Mouse (Mus musculus): ENCODE data around the gene Ppp2r5a.

The Ppp2r5a gene

DNA sequence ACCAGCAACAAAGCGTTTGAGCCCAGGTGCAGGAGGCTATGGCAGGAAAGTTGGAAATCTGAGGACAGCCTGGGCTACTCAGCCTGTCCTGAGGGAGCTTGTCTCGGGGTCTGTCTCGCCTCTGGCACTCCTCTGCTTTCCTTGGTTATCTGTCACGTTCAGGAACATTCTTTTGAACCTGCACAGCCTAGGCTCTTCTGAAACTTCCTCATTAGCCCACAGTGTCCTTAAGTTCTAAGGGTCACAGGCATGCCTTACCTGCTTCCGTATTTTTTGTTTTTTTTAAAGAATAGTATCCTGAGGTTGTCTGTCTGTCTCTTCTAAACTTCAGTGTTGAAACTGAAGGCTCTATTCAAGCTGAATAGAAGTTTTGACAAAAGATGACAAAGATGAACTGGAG lies at the start of gene Ppp2r5a:
TSS of gene Ppp2r5a (minus strand) at position 199 of the 400 bp plus-strand sequence.
- in situ Hi-C loops (cut with MboI, MseI): loop anchor here (25.0 kb wide), 2 partner anchors 1334 to 1359 kb away; partner anchors contain the start of gene Hhat (in 1 of the 2)

DNA sequence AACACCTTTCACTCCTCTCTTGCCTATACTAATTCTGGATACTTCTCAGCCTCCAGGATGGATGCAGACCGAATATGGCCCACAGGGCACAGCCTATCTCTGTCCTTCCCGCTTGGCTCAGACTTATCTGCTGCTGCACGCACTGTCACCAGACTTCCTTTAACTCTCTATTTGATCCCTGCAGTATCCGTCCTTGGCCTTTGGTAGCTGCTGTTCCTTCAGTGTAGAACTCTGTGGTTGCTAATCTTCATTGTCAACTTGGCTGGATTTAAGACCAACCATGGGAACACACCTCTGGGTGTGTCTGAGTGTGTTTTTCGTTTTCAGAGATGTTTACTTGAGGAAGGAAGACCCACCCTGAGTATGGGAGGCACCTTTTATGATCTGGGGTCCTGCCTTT lies 47.5 kb upstream of the Ppp2r5a start:
- in situ Hi-C loops (cut with MboI, MseI): no loop called here

DNA sequence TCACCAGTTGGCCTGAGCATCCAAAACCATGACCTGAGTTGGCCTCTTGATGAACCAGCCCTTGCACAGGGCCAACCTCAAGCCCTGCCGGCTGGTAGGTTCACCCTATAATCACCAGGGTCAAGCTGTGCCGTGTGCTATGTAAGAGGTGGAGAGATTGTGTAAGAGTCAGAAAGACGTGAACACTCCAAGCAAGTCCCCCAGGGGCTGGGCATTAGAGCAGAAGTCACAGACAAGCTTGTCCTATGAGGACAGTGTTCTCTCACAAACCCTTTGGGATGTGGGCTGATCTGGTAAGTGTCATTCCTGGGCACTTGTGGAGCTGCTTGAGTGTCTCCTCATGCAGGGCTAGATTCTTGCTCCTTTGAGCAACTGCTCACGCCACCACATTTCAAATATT lies 46.5 kb upstream of the Ppp2r5a start:
- in situ Hi-C loops (cut with MboI, MseI): no loop called here

DNA sequence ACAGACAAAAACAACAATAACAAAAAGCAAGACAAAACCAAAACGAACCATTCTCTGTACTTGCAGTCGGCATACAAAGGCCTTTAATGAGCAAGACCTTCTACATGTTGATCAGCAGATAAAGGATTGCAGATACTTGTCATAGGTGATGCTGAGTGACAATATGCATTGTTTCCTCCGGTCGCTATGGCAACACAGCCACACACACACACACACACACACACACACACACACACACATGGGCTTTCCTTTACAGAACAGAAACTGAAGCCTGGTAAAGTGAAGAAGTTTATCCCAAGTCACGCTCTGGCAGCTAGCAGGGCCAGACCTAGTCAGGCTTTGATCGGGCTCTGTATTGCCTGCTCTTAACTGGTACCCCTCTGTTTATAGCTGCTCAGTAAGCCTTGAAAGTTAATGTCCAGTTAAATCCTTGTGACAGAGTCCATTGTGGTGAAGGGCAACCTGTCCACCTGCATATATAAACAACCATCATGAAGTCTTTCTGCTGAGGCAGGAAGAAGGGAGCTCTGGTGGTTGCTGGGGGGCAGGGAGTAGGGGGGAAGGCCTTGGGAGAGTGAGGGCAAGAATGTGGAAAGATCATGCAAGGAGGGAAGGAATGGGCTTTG lies 44.4 kb upstream of the Ppp2r5a start:
- in situ Hi-C loops (cut with MboI, MseI): no loop called here

DNA sequence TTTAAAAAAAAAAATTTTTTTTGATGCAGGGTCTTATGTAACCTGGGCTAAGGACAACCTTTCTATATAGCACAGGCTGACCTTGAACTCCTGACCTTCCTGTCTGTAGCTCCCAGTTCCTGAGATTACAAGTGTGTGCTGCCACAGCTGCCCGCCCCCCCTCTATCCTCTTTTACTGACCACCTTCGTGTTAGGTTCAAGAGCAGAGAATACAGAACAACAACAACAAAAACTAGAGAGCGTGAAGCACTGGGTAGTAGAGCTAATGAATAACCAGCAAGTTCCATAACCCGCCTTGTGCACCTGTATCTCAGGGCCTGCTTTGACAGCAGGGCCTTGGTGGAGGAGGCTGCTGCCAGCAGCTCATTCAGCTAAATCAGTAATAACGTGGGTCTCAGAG lies 43.2 kb upstream of the Ppp2r5a start:
- in situ Hi-C loops (cut with MboI, MseI): no loop called here

DNA sequence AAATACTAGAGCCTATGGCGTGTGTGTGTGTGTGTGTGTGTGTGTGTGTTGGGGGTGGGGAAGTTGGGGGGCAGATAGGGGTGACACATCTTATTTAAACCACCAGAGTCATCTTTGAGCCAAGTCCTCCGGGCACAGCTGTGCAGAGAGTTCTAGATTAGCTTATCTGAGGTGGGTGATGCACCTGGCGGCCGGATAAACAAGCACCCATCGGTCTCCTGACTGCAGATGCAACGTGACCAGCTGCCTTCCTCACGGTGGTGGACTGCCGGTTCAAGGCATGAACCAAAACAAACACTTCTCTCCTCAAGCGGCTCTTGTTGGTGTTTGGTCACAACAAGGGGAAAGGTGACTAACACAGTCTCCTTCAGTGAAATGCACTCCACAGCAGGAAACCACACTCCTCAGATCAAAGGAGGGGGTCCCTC lies 42.8 kb upstream of the Ppp2r5a start:
- in situ Hi-C loops (cut with MboI, MseI): no loop called here

DNA sequence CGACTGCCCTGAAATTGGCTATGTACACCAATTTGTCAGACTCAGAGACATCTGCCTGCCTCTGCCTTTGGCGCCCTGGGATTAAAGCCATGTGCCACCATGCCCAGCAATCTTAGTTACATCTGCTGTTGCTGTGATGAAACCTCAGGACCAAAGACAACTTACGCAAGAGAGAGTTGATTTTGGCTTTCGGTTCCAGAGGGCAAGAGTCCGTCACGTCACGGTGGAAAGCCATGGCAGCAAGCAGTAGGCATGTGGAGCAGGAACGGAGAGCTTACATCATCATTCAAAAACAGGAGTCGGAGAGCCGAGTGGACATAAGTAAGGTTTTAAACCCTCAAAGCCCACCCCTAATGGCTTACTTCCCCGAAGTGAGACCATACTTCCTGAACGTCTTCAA lies 42.3 kb upstream of the Ppp2r5a start:
- in situ Hi-C loops (cut with MboI, MseI): no loop called here

DNA sequence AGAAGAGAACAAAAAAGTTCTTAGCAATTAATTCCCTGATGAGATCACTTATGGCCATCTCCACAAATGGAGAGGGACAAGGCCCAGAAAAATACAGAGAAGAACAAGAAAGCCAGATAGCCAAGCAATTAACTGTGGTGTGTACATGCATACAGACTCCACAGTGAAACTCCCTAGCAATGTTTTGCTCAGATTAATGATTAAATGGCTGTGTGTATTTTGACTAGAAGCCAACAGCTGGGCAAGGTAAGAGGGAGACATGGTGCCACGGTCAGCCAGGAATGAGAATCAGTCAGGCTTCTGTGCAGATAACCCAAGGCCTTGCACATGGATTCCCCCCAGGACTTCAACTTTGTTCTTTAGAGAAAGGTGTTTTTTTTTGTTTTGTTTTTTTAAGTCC lies 41.4 kb upstream of the Ppp2r5a start:
- in situ Hi-C loops (cut with MboI, MseI): no loop called here

DNA sequence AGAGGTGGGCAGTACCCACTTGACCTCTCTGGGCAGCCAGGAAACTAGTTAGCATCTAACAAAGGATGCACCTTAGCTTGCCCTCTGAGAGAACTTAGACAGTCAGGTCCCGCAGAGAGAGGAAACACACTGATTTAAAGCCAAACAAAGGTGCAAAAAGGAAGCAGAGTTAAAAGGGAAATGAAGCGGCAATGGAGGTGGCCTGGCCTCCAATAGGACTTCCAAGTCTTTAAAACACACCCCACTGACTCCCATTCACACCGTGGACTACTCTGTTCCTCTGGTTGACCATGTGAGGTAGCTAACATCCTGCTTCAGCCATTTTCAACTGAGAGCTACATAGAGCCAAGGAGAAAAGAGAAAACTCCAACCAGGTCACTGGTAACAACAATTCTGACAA lies 35.9 kb upstream of the Ppp2r5a start:
- in situ Hi-C loops (cut with MboI, MseI): loop anchor here in 1 of 2 experiments (5.0 kb wide), 1 partner anchor 43 kb away; no protein-coding TSS in a partner anchor

DNA sequence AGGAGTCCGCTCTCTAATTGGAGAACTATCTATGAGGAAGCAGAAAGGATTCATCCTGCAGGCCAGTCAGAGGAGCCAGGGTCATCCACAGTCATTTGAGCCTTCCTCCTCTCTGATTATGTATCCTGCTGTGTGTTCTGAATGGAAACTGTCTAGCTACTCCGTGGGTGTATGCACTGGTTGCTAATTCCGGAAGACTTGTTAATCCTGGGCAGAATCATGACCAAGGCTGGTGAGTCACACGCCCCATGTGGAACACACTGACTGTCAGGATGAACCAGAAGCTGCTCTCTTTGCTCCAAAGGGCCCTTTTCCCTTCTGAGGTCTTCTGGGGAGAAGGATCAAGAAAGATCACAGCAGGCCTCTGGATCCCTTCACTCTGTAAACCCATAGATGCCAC lies 35.5 kb upstream of the Ppp2r5a start:
- in situ Hi-C loops (cut with MboI, MseI): loop anchor here in 1 of 2 experiments (5.0 kb wide), 1 partner anchor 44 kb away; no protein-coding TSS in a partner anchor

DNA sequence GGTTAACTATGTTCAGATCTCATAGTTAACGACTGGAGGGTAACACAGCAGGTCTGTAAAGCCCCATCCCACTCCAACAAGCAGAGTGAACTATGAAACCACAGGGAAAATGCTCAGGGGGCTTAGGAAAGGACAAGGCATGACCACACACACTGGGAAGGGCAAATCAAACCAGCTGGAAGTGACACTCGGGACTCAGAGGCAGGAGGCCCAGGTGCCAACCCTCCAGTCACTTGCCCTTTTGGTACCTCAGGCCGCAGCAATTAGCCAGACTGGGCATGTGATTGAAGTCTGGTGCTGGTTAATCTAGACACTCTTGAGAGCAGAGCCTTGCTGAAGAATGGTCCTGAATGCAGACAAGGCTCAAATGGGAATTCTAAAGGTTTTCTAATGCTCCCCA lies 33.6 kb upstream of the Ppp2r5a start:
- in situ Hi-C loops (cut with MboI, MseI): loop anchor here in 1 of 2 experiments (5.0 kb wide), 1 partner anchor 46 kb away; no protein-coding TSS in a partner anchor

DNA sequence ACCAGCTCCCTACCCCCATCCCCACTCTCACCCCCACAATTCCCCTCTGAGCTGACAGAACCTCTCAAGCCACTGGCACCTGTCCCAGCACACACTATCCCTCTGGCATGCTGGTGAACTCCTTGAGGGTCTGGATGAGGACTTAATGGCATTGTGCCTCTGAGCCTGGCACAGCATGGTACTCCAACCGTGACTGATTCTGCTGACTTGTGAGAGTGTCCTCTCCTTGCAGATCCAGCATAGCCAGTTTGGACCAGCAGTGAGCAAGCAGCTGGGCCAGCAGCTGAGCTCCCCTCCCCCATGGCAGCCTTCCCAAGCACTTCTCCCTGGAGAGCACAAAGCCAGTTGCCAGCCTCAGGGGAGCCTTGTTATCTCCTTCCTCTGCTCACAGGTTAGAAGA lies 32.3 kb upstream of the Ppp2r5a start:
- in situ Hi-C loops (cut with MboI, MseI): loop anchor here in 1 of 2 experiments (5.0 kb wide), 1 partner anchor 47 kb away; no protein-coding TSS in a partner anchor

DNA sequence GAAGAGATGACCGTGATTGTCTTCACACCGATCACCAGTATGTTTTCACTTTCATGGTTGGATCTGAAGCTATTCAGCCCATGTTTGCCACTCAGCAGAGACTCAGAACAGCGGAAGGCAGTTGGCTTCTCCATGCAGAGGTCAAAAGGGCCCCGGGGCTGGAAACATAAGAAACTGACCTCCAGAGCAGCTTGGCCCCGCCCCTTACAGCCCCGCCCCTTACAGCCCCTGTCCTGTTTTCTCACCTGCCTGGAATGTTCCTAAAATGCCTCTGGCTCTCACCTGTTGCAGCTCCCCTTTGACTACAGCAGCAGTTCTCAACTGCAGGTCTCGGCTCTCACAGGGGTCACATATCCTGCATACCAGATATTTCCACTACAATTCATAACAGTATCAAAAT lies 29.5 kb upstream of the Ppp2r5a start:
- in situ Hi-C loops (cut with MboI, MseI): no loop called here

DNA sequence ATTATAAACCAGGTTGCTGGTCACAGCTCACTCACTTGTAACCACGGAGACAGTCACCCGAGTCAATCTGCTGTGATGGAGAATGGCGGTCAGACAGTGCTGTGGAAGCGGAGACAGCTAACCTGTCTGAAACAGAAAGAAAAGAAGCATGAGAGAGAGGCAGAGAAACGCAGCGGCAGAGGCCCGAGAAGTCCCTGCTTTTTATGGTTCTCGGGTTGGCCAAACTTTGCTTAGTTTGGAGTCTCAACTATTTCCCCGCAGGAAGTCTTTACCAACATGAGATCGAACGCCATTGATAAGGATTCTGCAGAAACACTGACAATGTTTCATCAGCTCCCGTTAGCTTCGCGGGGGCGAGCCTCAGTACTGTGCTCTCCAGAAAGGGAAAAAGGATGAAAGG lies 29.0 kb upstream of the Ppp2r5a start:
- in situ Hi-C loops (cut with MboI, MseI): no loop called here

DNA sequence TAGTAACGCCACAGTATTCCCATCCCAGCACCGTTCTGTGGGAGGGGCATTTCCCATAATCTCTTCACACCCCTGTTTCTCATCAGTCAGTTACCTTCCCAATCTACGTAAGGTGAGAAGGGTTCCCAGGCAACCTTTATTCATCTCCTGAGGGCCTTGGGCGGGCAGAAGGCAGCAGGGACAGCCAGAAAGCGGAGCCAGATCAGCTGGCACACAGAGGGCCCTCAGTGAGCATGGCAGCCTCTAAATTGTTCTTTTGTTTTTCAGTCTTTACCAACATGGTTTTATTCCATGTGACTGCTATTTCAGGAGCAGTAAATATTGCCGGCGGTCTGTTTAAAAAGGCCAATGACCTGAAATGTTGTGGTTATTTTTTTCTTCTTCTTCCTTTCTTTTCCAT lies 27.0 kb upstream of the Ppp2r5a start:
- in situ Hi-C loops (cut with MboI, MseI): no loop called here

DNA sequence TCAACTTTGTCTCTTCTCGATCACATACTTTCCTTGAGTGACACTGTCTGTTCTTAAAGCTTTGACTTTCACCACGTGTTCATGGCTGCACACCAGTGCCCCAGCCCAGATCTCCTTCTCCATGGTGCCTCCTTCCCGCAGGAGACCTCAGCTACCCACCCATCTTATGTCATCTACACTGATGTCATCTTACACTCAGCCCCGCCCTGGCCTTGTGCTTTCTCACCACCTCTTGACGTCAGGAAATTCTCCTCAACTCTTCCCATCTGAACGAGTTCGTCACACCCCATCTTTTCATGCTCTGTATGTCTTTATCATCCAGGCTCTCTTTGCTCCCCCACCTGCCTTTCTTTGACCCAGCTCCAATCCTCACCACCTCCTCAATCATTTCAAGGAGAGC lies 22.8 kb upstream of the Ppp2r5a start:
- in situ Hi-C loops (cut with MboI, MseI): no loop called here

DNA sequence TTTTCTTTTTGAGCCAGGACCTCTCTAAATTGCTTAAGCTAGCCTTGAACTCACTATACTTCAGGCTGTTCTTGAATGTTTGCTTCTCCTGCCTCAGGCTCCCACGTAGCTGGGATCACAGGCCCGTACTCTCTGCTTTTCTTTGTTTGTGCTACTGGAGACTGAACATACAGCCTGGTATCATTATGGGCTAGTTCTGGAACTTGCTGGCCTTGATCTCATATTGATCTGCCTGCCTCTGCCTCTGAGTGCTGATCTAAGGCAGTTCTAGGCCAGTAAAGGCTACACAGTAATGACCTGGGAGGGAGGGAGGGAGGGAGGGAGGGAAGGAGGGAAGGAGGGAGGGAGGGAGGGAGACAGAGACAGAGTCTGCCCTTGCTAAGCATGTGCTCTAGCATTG lies 20.1 kb upstream of the Ppp2r5a start:
- in situ Hi-C loops (cut with MboI, MseI): loop anchor here (25.0 kb wide), 2 partner anchors 1314 to 1339 kb away; partner anchors contain the start of gene Hhat (in 1 of the 2)

DNA sequence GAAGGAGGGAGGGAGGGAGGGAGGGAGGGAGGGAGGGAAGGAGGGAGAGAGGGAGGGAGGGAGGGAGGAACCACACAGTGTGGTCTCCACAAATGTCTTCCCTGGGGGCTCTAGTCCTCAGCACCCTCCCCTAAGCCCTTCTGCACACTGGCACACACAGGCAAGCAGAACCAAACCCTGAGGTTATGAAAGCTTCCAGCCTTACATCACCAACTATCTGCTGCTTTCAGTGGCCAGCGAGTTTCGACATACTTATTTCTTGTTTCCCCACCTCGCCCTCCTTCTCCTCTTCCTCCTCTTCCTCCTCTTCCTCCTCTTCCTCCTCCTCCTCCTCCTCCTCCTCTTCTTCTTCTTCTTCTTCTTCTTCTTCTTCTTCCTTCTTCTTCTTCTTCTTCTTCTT lies 19.6 kb upstream of the Ppp2r5a start:
- in situ Hi-C loops (cut with MboI, MseI): loop anchor here (25.0 kb wide), 2 partner anchors 1315 to 1340 kb away; partner anchors contain the start of gene Hhat (in 1 of the 2)

DNA sequence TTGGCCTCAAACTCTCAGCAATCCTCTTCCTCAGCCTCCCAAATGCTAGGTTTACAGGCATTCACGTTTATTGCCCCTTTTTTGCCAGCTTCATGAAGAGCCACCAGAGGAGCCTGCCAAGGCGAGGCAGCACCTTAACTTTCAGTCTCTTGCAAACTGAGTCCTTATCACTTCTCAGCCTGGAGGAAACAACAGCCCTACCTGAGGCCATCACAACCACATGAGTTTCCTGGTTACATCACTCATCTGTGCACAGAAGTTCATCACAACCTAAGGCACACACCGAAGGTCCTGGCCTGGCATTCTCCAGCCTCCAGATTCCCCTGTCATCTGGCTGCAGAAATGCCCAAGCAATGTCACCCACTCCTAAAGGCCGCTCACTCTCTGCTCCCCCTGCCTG lies 19.1 kb upstream of the Ppp2r5a start:
- in situ Hi-C loops (cut with MboI, MseI): loop anchor here (25.0 kb wide), 2 partner anchors 1315 to 1340 kb away; partner anchors contain the start of gene Hhat (in 1 of the 2)

DNA sequence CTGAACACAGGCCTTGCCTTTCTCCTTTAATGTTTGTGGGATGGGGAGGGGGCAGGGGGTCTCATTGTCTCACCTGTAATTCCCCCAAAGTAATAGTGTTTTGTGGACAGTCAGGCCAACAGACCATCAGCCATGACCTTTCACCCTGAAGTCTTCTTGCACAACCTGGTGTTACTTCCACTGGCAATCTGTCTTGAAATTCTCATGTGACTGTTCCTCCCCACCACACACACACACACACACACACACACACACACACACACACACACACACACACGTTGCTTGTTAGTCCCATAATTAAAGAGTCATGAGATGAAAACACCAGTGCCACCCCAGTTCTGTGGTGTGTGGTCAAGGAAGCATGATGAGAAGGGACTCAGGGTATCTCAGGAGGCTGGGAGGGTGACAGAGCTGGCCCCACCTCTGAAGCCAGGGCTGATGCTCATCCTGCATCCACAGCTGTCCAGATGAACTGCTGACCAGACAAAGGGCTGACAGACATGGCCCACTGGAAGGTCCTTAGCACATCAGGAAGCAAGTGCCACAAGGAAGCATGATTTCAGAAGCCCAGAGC lies 18.4 kb upstream of the Ppp2r5a start:
- in situ Hi-C loops (cut with MboI, MseI): loop anchor here (25.0 kb wide), 2 partner anchors 1316 to 1341 kb away; partner anchors contain the start of gene Hhat (in 1 of the 2)

DNA sequence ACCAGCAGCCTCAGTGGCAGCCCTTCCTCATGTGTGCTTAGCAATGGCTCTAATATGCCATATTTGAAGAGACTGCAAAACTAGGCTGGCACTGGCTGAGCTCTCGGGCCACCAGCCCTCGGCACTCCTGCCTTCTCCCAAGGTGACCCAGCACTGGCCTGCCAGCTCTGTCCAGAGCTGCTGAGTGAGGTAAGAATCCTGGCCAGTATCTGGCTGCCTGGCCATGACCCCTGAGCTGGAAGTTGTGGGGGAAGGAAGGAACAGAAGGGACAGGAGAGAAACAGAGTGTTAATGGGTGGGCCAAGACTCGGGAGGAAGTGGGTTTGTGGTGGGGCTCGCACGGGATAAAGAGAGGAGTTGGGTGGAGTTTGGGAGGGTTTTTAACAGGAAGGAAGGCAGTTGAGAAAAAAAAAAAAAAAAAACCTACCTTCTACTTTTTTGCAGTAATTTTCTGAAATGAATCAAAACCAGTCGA lies 17.9 kb upstream of the Ppp2r5a start:
- in situ Hi-C loops (cut with MboI, MseI): loop anchor here (25.0 kb wide), 2 partner anchors 1316 to 1341 kb away; partner anchors contain the start of gene Hhat (in 1 of the 2)

DNA sequence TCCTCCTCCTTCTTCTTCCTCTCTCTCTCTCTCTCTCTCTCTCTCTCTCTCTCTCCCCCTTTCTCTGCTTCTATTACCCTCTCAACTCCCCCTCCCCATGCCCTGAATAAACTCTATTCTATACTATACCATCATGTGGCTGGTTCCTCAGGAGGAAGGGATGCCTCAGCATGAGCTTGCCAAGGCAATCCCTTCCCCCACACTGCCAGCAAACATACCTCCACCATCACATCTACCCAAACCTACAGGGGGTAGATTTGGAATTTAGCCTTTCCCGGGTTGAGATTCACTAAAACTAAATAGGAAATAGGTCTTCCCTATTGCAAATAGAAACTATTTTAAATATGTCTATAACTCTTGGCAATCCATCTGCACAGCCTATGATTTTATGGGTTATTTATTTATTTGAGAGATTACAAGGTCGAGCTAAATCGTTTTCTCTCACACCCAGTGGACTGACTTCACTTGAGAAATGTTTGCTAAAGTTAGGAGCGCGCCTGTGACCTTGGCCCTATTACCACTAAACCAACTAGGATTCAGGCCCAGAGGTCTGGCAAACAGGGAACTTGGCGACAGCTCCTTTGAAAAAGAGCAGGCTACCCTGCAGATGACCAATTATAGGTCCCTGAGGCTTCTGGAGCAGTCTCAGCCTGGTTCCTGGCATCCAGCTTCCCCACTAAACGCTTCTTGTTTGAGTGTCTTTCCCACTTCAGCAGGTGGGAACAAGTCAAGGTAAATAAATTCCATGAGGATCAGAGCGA lies 17.1 kb upstream of the Ppp2r5a start:
- in situ Hi-C loops (cut with MboI, MseI): loop anchor here (25.0 kb wide), 2 partner anchors 1317 to 1342 kb away; partner anchors contain the start of gene Hhat (in 1 of the 2)
